Mouse (Mus musculus): ENCODE data around the gene Ubtd1.

The Ubtd1 gene

GRCm38 (mm10) chr19:41981595-41981927 lies at the start of gene Ubtd1:
Gene Ubtd1 (plus strand): TSS chr19:41981763.
- no peak for DNase-seq (ENCODE audit: low read depth in 2 of 2, low spot score in 2 of 2)

GRCm38 (mm10) chr19:41932686-41933085 lies 48.9 kb upstream of the Ubtd1 start:
- DNase-seq (ENCODE audit: low read depth in 2 of 2, low spot score in 2 of 2): peak; percentile 40 to 54

GRCm38 (mm10) chr19:41933179-41934086 lies 48.1 kb upstream of the Ubtd1 start, which contains the start of the genes Exosc1 and Zdhhc16:
Gene Exosc1 (minus strand): TSS chr19:41933423.
Gene Zdhhc16 (plus strand): TSS chr19:41933480.
- peak; percentile 97 for DNase-seq (ENCODE audit: low read depth in 2 of 2, low spot score in 2 of 2)

GRCm38 (mm10) chr19:41934124-41934523 lies 47.4 kb upstream of the Ubtd1 start:
- no peak for DNase-seq (ENCODE audit: low read depth in 2 of 2, low spot score in 2 of 2)

GRCm38 (mm10) chr19:41935921-41936320 lies 45.6 kb upstream of the Ubtd1 start:
- DNase-seq (ENCODE audit: low read depth in 2 of 2, low spot score in 2 of 2): no peak

GRCm38 (mm10) chr19:41938539-41938938 lies 43.0 kb upstream of the Ubtd1 start:
- DNase-seq (ENCODE audit: low read depth in 2 of 2, low spot score in 2 of 2): no peak

GRCm38 (mm10) chr19:41943841-41944240 lies 37.7 kb upstream of the Ubtd1 start:
- no peak for DNase-seq (ENCODE audit: low read depth in 2 of 2, low spot score in 2 of 2)

- no peak for DNase-seq (ENCODE audit: low read depth in 2 of 2, low spot score in 2 of 2)
These were observed 29.3 kb upstream of the Ubtd1 start for GRCm38 (mm10) chr19:41952287-41952686.

- no peak for DNase-seq (ENCODE audit: low read depth in 2 of 2, low spot score in 2 of 2)
These were observed 28.0 kb upstream of the Ubtd1 start for GRCm38 (mm10) chr19:41953574-41953973.

GRCm38 (mm10) chr19:41969618-41970017 lies 11.9 kb upstream of the Ubtd1 start:
- DNase-seq (ENCODE audit: low read depth in 2 of 2, low spot score in 2 of 2): peak in 1 of 2 experiments; percentile 5

GRCm38 (mm10) chr19:41973891-41974794 lies 7.4 kb upstream of the Ubtd1 start:
- DNase-seq (ENCODE audit: low read depth in 2 of 2, low spot score in 2 of 2): no peak

- peak in 1 of 2 experiments; percentile 15 for DNase-seq (ENCODE audit: low read depth in 2 of 2, low spot score in 2 of 2)
These were observed 1.1 kb upstream of the Ubtd1 start for GRCm38 (mm10) chr19:41980422-41980818.

- DNase-seq (ENCODE audit: low read depth in 2 of 2, low spot score in 2 of 2): peak; percentile 98
These were observed 556 bp upstream of the Ubtd1 start, which contains the start of gene Mms19 for GRCm38 (mm10) chr19:41980819-41981594. Gene Mms19 (minus strand): TSS chr19:41981157.

GRCm38 (mm10) chr19:41981931-41982790 lies 598 bp downstream of the Ubtd1 start:
- peak; percentile 34 to 39 for DNase-seq (ENCODE audit: low read depth in 2 of 2, low spot score in 2 of 2)

- peak in 1 of 2 experiments; percentile 21 for DNase-seq (ENCODE audit: low read depth in 2 of 2, low spot score in 2 of 2)
These were observed 1.2 kb downstream of the Ubtd1 start for GRCm38 (mm10) chr19:41982791-41983150.

- DNase-seq (ENCODE audit: low read depth in 2 of 2, low spot score in 2 of 2): no peak
These were observed 4.4 kb downstream of the Ubtd1 start for GRCm38 (mm10) chr19:41985994-41986393.

GRCm38 (mm10) chr19:41987206-41987605 lies 5.6 kb downstream of the Ubtd1 start:
- DNase-seq (ENCODE audit: low read depth in 2 of 2, low spot score in 2 of 2): no peak

- DNase-seq (ENCODE audit: low read depth in 2 of 2, low spot score in 2 of 2): no peak
These were observed 8.2 kb downstream of the Ubtd1 start for GRCm38 (mm10) chr19:41989810-41990209.

- DNase-seq (ENCODE audit: low read depth in 2 of 2, low spot score in 2 of 2): no peak
These were observed 10.4 kb downstream of the Ubtd1 start for GRCm38 (mm10) chr19:41991926-41992477.

GRCm38 (mm10) chr19:41992971-41993370 lies 11.4 kb downstream of the Ubtd1 start:
- DNase-seq (ENCODE audit: low read depth in 2 of 2, low spot score in 2 of 2): no peak

Measured in CD8-positive naive resting alpha-beta T cell, adult 2 months (primary cell).